Mouse (Mus musculus) heart, embryonic 16.5 days (tissue): Measurements from ENCODE around the gene Foxl1. TPM values are rescaled to one million over a fixed set of nuclear protein-coding genes. Genes with fewer than 3 reads are reported as not detected.

Source experiments
- ATAC-seq: fragments of 200-750 bp; cut with Nextera tagmentation; replicated peaks from 2 replicates; pipeline ENCODE4 v1.8.0; 2017; ENCODE audit warnings: moderate number of reproducible peaks; ENCODE audit not compliant: insufficient read depth, low FRiP score; ENCODE audit errors: extremely low read depth
- H3K27ac ChIP-seq: fragments of 300-500 bp; sonication (generic); 2 replicates; pipeline ENCODE4 v1.5.1; 2014; ENCODE audit warnings: mild to moderate bottlenecking, low read length, control low read depth, moderate library complexity
- H3K27me3 ChIP-seq: fragments of 300-500 bp; sonication (generic); 2 replicates; pipeline ENCODE4 v1.6.1; 2014; ENCODE audit warnings: low read length, mixed read lengths; ENCODE audit not compliant: control insufficient read depth, insufficient read depth
- H3K36me3 ChIP-seq: fragments of 300-500 bp; sonication (generic); 2 replicates; pipeline ENCODE4 v1.6.1; 2014; ENCODE audit not compliant: control insufficient read depth, insufficient read depth
- H3K4me1 ChIP-seq: fragments of 300-500 bp; sonication (generic); 2 replicates; pipeline ENCODE4 v1.6.1; 2014; ENCODE audit warnings: low read length, mixed read lengths; ENCODE audit not compliant: control insufficient read depth, insufficient read depth
- H3K4me2 ChIP-seq: fragments of 300-500 bp; sonication (generic); 2 replicates; pipeline ENCODE4 v1.6.1; 2014; ENCODE audit warnings: low read depth, mild to moderate bottlenecking, control low read depth, low read length
- H3K4me3 ChIP-seq: fragments of 300-500 bp; sonication (generic); 2 replicates; pipeline ENCODE4 v1.5.1; 2014; ENCODE audit warnings: mild to moderate bottlenecking, control low read depth, low read length
- H3K9ac ChIP-seq: fragments of 300-500 bp; sonication (generic); 2 replicates; pipeline ENCODE4 v1.6.1; 2014; ENCODE audit warnings: low read length, control low read depth
- H3K9me3 ChIP-seq: fragments of 300-500 bp; sonication (generic); replicated peaks from 2 replicates; pipeline ENCODE4 v1.6.1; 2016; ENCODE audit warnings: low read length; ENCODE audit not compliant: control insufficient read depth
- WGBS: fragments of 180-500 bp; shearing (Covaris S2); extraction: QIAGEN DNeasy Blood & Tissue Kit; methylation state at CpG from one replicate; pipeline ENCODE4 v1.1.7; 2014; 5-methylcytosine and 5-hydroxymethylcytosine counted together
- polyA plus RNA-seq: library from polyadenylated mRNA; unstranded; fragments of >200 nt; fragmentation: Nextera tagmentation; extraction: Ambion mirVana; gene quantifications from 2 replicates; pipeline ENCODE4 v1.2.1, GENCODE M21; 2015

The Foxl1 gene
- polyA plus RNA-seq, 1 experiment from 2014 or later, result 0.49 TPM

DNA sequence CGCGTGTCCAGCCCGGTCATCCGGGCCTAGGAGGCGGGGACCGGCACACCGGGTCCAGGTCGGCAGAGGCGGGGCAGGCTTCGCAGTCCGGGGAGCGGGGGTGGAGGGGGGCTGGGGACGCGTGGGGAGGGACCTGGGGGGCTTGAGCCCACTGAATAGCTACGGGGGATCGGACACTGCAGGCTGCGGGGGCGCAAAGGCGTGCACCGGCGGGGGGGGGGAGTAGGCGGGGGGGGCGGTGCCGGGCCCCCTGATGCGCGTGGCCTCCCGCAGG lies 43.9 kb upstream of the Foxl1 start:
- no peaks in the 10 kb centered on the region for H3K36me3 ChIP-seq
- H3K9ac ChIP-seq, result peak overlapping the region; percentile 53
- H3K4me2 ChIP-seq, result peak overlapping the region; percentile 91
- no peak overlapping the region for H3K27ac ChIP-seq
- H3K4me1 ChIP-seq, result peaks cover 9% of the 10 kb centered on the region
- no peak for ATAC-seq
- H3K9me3 ChIP-seq, result no peaks in the 10 kb centered on the region
- WGBS, result 0% methylated on average over 16 of the region's 27 CpGs
- H3K27me3 ChIP-seq, result peaks cover 95% of the 10 kb centered on the region
- peak overlapping the region; percentile 63 for H3K4me3 ChIP-seq

DNA sequence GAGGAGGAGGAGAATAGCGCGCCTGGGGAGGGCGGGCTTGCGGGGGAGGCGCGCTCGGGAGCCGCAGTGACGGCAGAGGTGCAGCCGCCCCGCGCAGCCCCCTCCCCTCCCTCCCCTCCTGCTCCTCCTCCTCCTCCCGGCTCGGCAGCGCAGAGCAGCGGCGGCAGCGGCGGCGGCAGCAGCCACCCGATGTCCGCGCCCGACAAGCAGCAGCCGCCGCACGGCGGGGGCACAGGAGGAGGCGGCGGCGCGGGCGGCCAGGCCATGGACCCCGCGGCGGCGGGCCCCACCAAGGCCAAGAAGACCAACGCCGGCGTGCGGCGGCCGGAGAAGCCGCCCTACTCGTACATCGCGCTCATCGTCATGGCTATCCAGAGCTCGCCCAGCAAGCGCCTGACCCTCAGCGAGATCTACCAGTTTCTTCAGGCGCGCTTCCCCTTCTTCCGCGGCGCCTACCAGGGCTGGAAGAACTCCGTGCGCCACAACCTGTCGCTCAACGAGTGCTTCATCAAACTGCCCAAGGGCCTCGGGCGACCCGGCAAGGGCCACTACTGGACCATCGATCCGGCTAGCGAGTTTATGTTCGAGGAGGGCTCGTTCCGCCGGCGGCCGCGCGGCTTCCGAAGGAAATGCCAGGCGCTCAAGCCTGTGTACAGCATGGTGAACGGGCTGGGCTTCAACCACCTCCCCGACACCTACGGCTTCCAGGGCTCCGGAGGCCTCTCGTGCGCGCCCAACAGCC lies 43.4 kb upstream of the Foxl1 start, which contains the start of gene Foxf1:
Gene Foxf1 (plus strand): TSS at position 177 of the 742 bp plus-strand sequence.
- Histone ChIP-seq H3K9ac (peak within 1 kb of the TSS; percentile 53), H3K36me3 (no peaks in the 10 kb centered on the region), H3K27me3 (peaks cover 95% of the 10 kb centered on the region), H3K27ac (no peak within 1 kb of the TSS), H3K9me3 (no peaks in the 10 kb centered on the region), H3K4me1 (peaks cover 9% of the 10 kb centered on the region), H3K4me2 (peak within 1 kb of the TSS; percentile 91), H3K4me3 (peak within 1 kb of the TSS; percentile 63)
- peak; percentile 65 for ATAC-seq
- under 1% methylated on average over 63 of the region's 83 CpGs for WGBS

DNA sequence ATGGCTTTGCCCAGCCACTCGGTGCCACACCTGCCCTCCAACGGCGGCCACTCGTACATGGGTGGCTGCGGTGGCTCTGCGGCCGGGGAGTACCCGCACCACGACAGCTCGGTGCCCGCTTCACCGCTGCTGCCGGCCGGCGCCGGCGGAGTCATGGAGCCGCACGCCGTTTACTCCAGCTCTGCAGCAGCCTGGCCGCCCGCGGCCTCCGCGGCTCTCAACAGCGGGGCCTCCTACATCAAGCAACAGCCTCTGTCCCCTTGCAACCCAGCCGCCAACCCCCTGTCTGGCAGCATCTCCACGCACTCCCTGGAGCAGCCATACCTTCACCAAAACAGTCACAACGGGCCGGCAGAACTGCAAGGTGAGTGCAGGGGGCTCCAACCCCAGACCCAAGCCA lies 42.7 kb upstream of the Foxl1 start:
- H3K27ac ChIP-seq, result no peak overlapping the region
- H3K4me1 ChIP-seq, result peaks cover 9% of the 10 kb centered on the region

DNA sequence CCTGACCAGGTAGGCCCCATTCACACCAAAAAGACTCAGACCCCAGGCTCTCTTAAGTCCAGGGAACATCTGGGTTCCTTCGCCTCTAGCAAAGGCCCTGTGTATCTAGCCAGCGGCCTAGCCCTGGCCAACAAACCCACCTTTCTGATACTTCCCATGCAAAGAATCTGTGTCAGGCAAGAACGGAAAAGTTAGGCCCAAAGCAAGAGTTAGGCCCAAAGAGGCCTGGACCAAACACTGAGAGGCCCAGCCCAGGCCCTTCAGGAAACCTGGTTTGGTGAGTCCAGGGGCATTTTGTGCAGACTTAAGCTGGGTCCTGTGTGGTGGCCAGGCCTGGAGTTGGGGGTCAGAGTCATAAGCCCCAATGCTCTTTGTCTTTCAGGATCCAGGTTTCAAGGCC lies 42.2 kb upstream of the Foxl1 start:
- no peak overlapping the region for H3K4me2 ChIP-seq

More for the DNA sequence above, 42.7 kb upstream of the Foxl1 start:
- Histone ChIP-seq H3K4me3 (peak overlapping the region; percentile 63), H3K27me3 (peaks cover 96% of the 10 kb centered on the region), H3K36me3 (no peaks in the 10 kb centered on the region), H3K9me3 (no peaks in the 10 kb centered on the region), H3K4me2 (peak overlapping the region; percentile 91), H3K9ac (peak overlapping the region; percentile 47; the same call in 1 of the 2 replicates)
- ATAC-seq, result no peak
- WGBS, result 6% methylated on average over 30 of the region's 30 CpGs

DNA sequence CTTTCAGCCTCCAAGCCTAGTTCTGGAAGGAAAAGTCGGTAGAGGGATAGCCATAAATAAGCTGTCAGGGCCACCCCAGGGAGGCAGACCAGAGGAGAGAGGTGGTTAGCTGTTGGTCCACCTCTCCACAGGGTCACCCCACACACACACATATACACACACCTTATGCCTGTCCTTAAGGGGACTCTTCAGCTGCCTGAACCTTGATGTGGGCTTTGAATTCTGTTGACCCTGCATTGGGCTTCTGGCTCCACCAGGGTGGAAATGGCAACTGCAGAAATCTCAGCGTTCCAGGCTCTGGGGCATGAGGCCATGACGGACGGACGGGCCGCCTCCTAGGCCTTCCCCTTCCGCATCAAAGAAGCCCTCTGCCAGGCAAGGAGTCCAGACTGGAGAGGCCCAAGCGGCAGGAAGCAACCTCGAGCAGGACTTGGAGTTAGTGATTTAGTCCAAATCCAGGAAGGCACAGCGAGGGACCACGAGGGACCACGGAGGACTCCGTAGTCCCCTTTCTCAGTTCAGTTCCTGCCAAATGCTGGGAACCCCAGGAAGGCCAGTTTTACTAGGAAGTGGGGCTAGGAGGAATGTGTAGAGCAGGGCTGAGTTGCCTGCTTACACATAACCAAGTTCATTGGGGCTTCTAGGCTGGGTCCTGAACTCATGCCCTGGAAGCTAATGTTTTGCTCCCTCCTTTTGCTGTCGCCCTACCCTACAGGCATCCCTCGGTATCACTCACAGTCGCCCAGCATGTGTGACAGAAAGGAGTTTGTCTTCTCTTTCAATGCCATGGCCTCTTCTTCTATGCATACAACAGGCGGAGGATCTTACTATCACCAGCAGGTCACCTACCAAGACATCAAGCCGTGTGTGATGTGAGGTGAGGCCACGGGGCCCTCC lies 41.5 kb upstream of the Foxl1 start:
- 47% methylated on average over 19 of the region's 19 CpGs for WGBS
- Histone ChIP-seq H3K36me3 (no peaks in the 10 kb centered on the region), H3K4me2 (no peak overlapping the region), H3K9me3 (no peaks in the 10 kb centered on the region), H3K27me3 (peaks cover 96% of the 10 kb centered on the region), H3K9ac (no peak overlapping the region), H3K27ac (no peak overlapping the region), H3K4me1 (peaks cover 9% of the 10 kb centered on the region), H3K4me3 (peak overlapping the region; percentile 63; the same call in 1 of the 2 replicates)
- no peak for ATAC-seq

More for the DNA sequence above, 42.2 kb upstream of the Foxl1 start:
- peak overlapping the region; percentile 63; the same call in 1 of the 2 replicates for H3K4me3 ChIP-seq
- no peak overlapping the region for H3K27ac ChIP-seq
- no peaks in the 10 kb centered on the region for H3K36me3 ChIP-seq
- no peak for ATAC-seq
- H3K4me1 ChIP-seq, result peaks cover 9% of the 10 kb centered on the region
- 79% methylated on average over 3 of the region's 3 CpGs for WGBS
- H3K9ac ChIP-seq, result no peak overlapping the region
- peaks cover 96% of the 10 kb centered on the region for H3K27me3 ChIP-seq
- H3K9me3 ChIP-seq, result no peaks in the 10 kb centered on the region

DNA sequence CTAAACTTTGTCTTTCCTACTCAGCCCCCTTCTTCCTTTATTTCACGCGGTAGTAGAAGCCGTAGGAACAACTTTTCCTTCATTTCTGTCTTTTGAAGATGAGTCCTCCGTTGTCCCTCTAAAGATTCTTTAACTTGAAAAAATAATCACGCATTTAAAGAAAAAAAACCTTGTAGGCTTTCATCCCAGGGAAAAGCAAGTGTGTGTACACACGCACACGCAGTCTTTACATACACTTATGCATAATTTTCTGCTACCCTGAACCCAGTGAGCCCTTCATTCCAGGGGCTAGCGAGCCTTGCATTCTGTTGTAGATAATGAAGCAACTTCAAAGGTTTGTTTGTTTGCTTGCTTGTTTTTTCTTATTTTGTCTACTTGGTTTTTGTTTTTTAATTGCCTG lies 39.5 kb upstream of the Foxl1 start:
- Histone ChIP-seq H3K36me3 (no peaks in the 10 kb centered on the region), H3K9ac (no peak overlapping the region), H3K4me1 (peaks cover 3% of the 10 kb centered on the region), H3K27me3 (peaks cover 86% of the 10 kb centered on the region), H3K4me2 (no peak overlapping the region), H3K27ac (no peak overlapping the region), H3K9me3 (no peaks in the 10 kb centered on the region), H3K4me3 (no peak overlapping the region)
- ATAC-seq, result no peak
- WGBS, result 11% methylated on average over 8 of the region's 8 CpGs

DNA sequence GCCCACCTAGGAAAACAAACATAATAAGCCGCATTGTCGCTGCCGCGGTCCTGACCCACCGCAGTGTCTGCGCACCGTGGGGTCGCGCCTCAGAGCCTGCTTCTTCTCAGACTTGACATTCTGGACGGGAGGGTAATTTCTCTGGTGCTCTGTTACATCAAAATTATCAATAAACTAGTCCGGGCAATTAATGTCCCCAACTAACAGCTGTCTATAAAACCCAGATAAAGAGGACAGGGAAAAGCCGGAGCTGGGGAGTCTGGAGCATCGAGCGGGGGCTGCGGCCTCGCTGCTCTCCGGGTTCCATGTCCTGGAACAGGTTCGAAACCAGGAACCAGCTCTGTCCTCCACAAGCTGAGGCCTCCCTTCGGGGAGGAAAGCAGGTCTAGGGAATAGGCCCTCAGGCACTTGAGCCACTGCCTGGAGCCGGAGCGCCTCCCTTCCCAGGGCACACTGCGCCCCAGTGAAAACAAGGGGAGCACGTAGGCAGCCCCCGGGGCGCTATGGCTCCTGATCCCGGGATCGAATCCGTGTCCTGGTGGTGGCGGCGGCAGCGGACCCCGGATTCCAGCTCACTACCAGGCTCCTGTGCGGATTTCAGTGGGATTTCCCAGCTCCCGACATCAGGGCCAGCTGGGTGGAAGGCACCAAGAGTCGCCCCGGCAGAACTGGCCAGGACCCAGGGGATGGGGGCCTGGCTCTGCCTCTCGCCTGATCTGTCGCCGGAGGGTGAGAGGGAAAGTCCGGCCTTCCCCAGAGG lies 38.7 kb upstream of the Foxl1 start:
- no peak for ATAC-seq
- no peak overlapping the region for H3K4me2 ChIP-seq
- no peak overlapping the region for H3K27ac ChIP-seq

DNA sequence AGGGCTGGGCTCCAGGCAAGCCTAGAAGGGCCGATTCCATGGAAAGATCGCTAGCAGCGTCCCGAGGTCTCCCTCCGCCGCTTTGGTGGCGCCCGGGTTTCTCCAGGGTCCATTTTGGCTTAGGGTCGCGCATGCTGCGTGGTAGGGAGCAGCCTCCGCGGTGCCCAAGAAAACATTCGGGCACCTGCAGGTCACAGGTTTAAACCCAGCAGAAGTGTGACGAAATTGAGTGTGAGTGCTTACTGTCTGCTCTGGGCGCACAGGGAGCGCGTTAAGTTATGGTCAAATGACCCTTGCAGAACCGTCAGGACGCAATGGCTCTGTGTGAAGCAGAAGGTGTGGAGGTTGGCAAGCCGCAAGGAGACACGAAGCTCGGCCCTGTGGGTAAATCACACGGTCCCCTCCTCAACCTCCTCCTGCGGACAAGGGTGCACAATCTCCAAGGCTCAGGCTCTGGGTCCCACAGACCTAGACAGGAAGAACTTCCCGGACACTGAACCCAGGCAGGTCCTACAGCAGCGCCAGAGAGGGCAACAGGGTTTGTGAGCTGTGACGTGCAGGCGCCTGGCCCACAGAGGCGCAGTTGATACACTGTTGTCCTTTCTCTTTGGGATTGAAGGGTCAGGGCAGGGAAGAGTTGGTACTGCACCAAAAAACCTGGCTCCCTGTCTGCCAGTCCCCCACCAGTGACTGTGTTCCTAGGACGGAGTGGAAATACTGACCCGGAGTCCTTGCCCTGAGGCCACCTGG lies 37.9 kb upstream of the Foxl1 start:
- Histone ChIP-seq H3K9me3 (no peaks in the 10 kb centered on the region), H3K4me1 (peaks cover 1% of the 10 kb centered on the region; the same call in 1 of the 2 replicates), H3K27ac (no peak overlapping the region), H3K4me3 (no peak overlapping the region; the same call in 1 of the 2 replicates), H3K36me3 (no peaks in the 10 kb centered on the region), H3K4me2 (no peak overlapping the region), H3K27me3 (peaks cover 81% of the 10 kb centered on the region), H3K9ac (no peak overlapping the region)
- WGBS, result 12% methylated on average over 32 of the region's 32 CpGs
- ATAC-seq, result no peak

More for the DNA sequence above, 38.7 kb upstream of the Foxl1 start:
- H3K4me1 ChIP-seq, result peaks cover 3% of the 10 kb centered on the region
- H3K27me3 ChIP-seq, result peaks cover 86% of the 10 kb centered on the region
- H3K9ac ChIP-seq, result no peak overlapping the region
- no peaks in the 10 kb centered on the region for H3K9me3 ChIP-seq
- WGBS, result 6% methylated on average over 40 of the region's 40 CpGs
- no peaks in the 10 kb centered on the region for H3K36me3 ChIP-seq
- no peak overlapping the region; the same call in 1 of the 2 replicates for H3K4me3 ChIP-seq
